Mouse (Mus musculus) v-Abl transformed pro-B cells (cell line): ENCODE measurements at regions not wholly inside any gene's neighbourhood (a gene's known extent, or its start where the extent isn't known, plus 50 kb on each side); places are given as distances from the start of the nearest gene placed in this dataset.

ENCODE experiments used
- in situ Hi-C, 2 experiments: fragments of 400-800 bp; cut with MboI; formaldehyde crosslinking; loops; one replicate each; pipeline ENCODE4 v1.15.1; 2025; ENCODE audit not compliant: unreplicated experiment in 2 of 2

GRCm38 (mm10) chr3:37952251-37952650, 228.0 kb upstream of the Gm5148 start:
- in situ Hi-C loops: loop anchor here (5.0 to 25.0 kb wide), 6 partner anchors 145 to 640 kb away; partner anchors contain the start of genes Spry1 (in 2 of the 2), Bbs12 (in 1 of the 2) and Cetn4 (in 1 of the 2)

- in situ Hi-C loops: no loop called here
These were observed 219.4 kb upstream of the Gm5148 start for GRCm38 (mm10) chr3:37943661-37944060.

GRCm38 (mm10) chr3:37940016-37940415, 215.7 kb upstream of the Gm5148 start:
- in situ Hi-C loops: no loop called here

GRCm38 (mm10) chr3:37938870-37939269, 214.6 kb upstream of the Gm5148 start:
- in situ Hi-C loops: no loop called here

- in situ Hi-C loops: no loop called here
These were observed 213.9 kb upstream of the Gm5148 start for GRCm38 (mm10) chr3:37938284-37938596.

GRCm38 (mm10) chr3:37937381-37938283, 213.3 kb upstream of the Gm5148 start:
- in situ Hi-C loops: no loop called here

GRCm38 (mm10) chr3:37936251-37936931, 212.1 kb upstream of the Gm5148 start:
- in situ Hi-C loops: no loop called here

GRCm38 (mm10) chr3:37934905-37935708, 210.8 kb upstream of the Gm5148 start:
- in situ Hi-C loops: no loop called here

GRCm38 (mm10) chr3:37934236-37934635, 209.9 kb upstream of the Gm5148 start:
- in situ Hi-C loops: no loop called here

- in situ Hi-C loops: no loop called here
These were observed 204.4 kb upstream of the Gm5148 start for GRCm38 (mm10) chr3:37928731-37929130.

GRCm38 (mm10) chr3:37919450-37920156, 195.3 kb upstream of the Gm5148 start:
- in situ Hi-C loops: no loop called here

GRCm38 (mm10) chr3:37916786-37917479, 192.6 kb upstream of the Gm5148 start:
- in situ Hi-C loops: no loop called here

- in situ Hi-C loops: no loop called here
These were observed 192.0 kb upstream of the Gm5148 start for GRCm38 (mm10) chr3:37916281-37916680.

GRCm38 (mm10) chr3:37915673-37916072, 191.4 kb upstream of the Gm5148 start:
- in situ Hi-C loops: no loop called here

GRCm38 (mm10) chr3:37914136-37914535, 189.8 kb upstream of the Gm5148 start:
- in situ Hi-C loops: no loop called here

- in situ Hi-C loops: no loop called here
These were observed 185.5 kb upstream of the Gm5148 start for GRCm38 (mm10) chr3:37909821-37910220.

GRCm38 (mm10) chr3:37909008-37909407, 184.7 kb upstream of the Gm5148 start:
- in situ Hi-C loops: no loop called here

GRCm38 (mm10) chr3:37908456-37908855, 184.2 kb upstream of the Gm5148 start:
- in situ Hi-C loops: no loop called here

- in situ Hi-C loops: no loop called here
These were observed 183.3 kb upstream of the Gm5148 start for GRCm38 (mm10) chr3:37907432-37908088.
